Mouse (Mus musculus) forelimb bud, embryonic 11.5 days (tissue): Measurements from ENCODE around the gene Eef1g.

Experiments used
- DNase-seq: peaks from one replicate; pipeline ENCODE4 v3.0.0-alpha.2; 2012; ENCODE audit warnings: low read depth, low spot score

Gene Eef1g

DNA sequence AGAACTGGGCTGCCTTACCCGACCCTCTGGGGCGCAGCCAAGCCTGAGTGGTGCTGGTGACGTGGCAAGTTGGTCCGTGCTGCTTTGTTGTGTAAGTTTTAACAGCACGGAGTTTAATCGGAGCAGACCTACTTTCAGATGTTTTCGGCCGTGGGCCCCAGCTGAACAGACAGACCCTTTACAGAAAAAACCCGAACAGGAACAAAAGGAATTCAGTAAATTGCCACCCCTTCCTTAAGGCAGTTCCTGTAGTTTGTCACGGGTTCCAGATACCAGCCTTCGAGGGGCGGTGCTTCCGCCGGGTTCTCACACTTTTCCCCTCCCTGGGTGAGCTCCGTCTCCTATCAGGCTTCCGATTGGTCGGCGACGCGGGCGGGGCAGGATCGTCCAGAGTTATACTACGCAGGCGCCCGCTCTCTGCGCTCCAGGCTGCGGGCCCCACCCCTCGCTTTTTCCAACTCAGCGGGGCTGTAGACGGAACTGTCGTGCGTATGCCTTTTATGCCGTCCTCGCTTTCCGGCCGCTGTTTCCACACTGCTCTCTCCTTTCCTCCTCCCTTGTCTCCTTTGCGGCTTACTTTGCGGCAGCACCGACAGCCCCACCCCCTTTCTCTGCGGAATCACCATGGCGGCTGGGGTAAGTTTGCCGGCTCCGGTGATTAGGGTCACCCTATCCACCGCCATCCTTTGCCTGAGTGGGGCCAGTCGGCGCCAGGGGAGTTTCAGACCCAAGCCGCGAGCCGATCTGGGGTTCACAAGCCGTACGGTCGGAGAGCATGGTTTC is at the start of gene Eef1g:
TSS of gene Eef1g (plus strand) at position 452 of the 783 bp plus-strand sequence.
- peak; percentile 99 for DNase-seq

DNA sequence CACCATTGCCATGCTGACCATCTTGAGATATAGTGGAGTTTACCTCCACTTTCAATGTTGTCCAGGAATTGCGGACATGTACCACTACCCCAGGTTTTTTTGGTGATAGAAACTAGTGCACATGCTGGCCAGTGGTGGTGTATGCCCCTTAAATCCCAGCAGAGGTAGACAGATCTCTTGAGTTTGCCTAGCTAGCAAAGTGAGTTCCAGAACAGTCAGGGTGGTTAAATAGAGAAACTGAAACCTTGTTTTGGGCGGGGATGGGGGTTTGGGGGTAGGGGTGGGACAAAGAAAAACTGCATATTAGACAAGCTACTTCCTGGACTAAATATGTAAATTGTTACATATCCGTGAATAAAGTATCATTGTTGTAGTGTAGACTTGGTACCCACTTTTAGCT is 47.8 kb upstream of the Eef1g start:
- DNase-seq, result no peak

DNA sequence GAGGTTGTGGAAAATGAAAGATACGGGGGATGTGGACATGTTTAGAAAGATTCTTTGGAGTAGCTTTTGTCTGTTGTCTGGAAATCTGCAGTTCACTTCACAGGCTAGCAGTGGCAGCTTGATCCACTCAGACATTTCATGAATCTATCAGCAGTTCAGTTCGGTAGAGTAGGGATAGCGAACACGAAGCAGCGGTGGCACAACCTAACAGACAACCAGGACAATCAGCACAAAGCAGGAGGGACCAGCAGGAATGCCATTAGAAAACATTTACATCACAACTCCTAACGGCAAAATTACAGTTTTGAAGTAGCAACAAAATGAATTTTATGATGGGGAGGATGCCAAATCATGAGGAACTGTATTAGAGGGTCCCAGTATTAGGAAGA is 47.2 kb upstream of the Eef1g start:
- no peak for DNase-seq

GRCm38 (mm10) chr19:8920073-8920736 is 46.6 kb upstream of the Eef1g start, which contains the start of gene B3gat3:
Gene B3gat3 (plus strand): TSS chr19:8920374.
- peak; percentile 89 for DNase-seq

DNA sequence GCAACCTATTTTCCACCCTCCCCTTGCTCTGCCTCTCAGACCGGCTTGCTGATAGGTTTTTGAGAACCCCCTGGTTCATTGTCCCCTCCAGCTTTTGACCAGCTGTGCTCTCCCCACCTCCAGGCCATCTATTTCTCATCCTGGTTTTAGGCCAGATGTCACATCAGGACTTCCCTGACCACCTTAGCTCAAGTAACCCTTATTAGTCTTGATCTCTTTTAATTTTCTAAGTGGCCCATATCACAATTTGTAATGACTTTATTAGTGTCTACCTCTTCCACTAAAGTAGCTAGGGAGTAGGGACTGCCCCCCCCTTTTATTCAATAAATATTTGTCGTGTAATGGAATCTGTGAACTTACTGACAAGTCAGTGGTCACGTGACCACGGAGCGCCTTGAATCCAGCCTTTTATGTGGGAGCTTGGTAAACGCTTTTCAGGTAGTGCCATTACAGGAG is 46.0 kb upstream of the Eef1g start:
- DNase-seq, result no peak

DNA sequence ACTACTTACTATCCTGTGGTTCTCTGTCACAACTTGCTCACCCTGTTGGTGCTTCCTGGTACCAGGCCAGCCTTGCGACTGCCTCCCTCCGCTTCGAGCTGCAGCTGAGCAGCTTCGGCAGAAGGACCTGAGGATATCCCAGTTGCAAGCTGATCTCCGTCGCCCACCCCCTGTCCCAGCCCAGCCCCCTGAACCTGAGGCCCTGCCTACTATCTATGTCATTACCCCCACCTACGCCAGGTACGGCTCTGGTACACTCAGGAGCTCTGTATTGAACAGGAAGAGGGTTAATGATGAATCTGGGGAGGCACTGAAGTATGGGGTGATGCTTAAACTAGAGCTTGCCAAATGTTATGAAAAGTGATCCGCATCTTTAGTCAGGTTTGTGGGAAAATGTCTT is 45.1 kb upstream of the Eef1g start:
- DNase-seq, result no peak

DNA sequence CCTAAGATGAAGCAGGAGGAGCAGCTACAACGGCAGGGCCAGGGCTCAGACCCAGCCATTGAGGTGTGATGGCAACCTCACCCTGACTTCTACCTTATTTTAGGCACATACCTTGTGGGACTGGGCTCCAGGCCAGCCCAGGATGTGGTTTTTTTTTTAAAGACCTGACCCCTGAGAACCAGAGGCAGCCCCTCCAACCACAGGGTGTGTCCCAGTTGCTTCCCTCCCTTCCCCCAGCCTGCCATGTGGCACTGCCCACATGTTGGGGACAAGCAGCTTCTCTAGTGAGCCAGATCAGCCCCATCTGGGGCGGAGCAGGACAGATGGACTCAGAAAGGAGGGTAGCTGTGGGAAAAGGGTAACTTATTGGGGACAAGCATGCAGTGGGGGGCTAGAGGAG is 40.1 kb upstream of the Eef1g start:
- DNase-seq, result no peak

- DNase-seq, result no peak
These were observed 38.8 kb upstream of the Eef1g start for GRCm38 (mm10) chr19:8927891-8928525.

- no peak for DNase-seq
These were observed 38.1 kb upstream of the Eef1g start for GRCm38 (mm10) chr19:8928689-8929223.

DNA sequence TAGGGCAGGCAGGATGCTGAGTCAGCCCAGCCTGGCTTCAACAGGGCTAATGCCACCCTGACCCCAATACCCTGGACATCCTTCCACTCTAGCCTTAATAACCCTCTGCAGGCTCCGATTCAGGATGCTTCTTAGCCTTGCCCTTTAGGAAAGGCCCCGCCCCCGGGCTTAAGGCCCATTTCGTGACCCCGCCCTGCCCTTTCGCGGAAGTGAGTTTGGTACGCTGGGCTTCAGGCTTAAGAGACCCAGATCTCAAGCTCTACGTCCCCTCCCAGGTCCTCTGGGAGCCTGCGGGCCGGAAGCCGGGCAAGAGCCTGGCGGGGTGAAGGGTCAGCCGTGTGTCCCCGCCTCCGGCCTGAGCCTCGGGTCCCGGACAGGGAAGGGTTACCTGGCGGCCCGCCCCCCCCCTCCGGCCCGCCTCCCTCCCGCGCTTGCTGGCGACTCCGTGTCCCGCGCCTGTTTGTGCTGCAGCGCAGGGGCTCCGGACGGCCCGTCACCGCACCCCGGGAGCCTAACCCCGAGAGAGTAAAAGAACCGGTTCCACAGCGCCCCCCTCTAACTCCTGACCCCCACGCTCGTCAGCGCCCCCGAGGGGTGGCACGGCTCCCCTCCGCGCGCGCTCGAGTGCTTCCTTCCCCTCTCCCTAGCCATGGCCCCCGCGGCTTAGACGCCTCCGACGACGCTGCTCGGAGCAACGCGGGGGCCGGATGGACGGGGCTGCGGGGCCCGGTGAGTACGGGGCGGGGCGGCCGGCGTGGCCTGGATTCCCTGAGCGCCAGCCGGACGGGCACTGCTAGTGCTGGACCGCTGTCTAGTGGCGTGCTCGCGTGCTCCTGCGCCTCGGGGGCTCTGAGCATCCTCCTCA is 37.4 kb upstream of the Eef1g start, which contains the start of the genes Rom1 and Eml3:
TSS of gene Rom1 (minus strand) at position 133 of the 865 bp plus-strand sequence.
TSS of gene Eml3 (plus strand) at position 329 of the 865 bp plus-strand sequence.
- peak; percentile 67 for DNase-seq

- no peak for DNase-seq
These were observed 36.7 kb upstream of the Eef1g start for GRCm38 (mm10) chr19:8930117-8930516.

- no peak for DNase-seq
These were observed 36.1 kb upstream of the Eef1g start for GRCm38 (mm10) chr19:8930771-8931170.

DNA sequence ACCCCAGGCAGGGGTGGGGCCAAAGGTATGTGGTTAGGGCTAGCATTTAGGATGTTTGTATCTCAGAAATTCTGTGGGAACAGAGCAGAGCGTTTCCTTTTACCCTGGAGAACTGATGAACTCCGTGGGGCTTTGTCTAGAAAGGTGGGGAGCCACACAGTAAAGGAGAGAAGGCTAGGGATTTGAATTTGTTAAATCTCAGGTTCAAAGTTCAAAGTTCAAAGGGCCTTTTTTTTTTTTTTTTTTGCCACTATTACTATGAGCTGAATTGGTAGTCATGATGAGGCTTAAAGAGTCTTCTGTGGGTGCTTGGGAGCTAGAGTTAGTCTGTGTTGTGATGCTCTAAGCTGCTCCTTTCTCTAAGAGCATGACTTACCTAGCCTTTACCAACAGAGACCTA is 30.1 kb upstream of the Eef1g start:
- DNase-seq, result no peak

DNA sequence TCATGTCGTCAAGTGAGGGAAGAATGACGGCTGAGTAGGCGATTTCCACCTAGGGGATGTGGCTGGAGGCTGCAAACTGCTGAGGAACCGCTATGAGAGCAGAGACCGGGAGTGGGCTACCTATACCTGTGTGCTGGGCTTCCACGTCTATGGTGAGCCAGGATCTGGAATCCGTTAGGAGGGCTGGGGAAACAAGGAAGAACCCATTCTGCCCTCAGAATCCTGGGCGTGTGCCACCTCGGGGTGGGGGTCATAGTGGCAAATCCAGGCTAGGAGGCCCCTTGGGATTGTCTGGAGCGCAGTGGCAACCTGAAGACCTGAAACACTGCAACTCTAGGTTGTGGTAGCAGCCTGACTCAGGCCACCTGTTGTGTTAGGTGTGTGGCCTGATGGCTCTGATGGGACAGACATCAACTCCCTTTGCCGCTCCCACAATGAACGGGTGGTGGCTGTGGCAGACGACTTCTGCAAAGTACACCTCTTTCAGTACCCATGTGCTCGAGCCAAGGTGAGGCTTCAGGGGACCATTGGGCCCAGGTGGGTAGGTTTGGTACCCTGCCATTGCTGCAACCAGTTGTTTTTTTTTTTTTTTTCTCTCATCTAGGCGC is 26.2 kb upstream of the Eef1g start:
- no peak for DNase-seq

DNA sequence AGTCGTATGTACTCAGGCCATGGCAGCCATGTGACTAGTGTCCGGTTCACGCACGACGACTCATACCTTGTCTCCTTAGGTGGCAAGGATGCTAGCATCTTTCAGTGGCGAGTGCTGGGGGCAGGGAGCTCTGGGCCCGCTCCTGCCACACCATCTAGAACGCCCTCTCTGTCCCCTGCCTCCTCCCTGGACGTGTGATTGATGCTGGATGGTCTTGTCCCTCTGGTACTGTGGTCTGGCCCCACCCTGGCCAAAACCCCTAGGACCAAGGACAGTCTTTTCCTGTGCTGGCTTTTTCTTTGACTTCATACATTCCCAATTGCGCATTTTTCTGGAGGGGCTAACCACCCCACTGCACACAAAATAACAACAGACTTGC is 25.7 kb upstream of the Eef1g start:
- no peak for DNase-seq

- DNase-seq, result peak; percentile 98
These were observed 25.2 kb upstream of the Eef1g start, which contains the start of gene Mta2 for GRCm38 (mm10) chr19:8941515-8942217. Gene Mta2 (plus strand): TSS chr19:8941875.

DNA sequence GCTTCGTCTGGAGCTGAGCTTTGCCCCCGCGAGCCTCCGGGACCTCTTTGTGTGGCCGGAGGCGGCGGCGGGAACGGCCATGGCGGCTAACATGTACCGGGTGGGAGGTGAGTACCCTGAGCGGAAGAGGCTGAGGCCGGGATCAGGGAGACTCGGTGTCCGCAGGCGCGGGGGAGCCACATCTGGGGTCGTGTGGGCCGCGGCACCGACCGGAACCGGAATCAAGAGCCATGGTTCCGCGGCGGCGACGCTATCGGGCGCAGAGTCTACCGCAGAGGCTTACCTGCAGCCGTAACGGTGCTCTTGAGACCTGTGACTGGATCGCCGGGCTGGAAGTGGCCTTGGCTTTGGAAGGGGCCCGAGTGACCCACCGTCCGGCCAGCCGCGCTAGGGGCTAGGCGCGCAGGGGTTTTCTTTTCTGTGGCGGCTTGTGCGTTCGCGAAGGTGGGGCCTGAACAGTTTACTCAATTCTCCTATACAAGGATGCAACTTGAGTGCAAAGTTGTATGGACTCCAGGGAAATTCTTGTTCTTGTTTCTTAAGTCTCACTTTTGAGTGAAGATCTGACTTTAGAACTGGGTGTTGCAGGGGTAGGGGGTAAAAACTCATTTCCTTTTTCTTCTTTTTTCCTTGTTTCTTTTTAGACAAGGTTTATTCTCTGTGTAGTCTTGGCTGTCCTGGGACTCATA is 24.4 kb upstream of the Eef1g start:
- no peak for DNase-seq

GRCm38 (mm10) chr19:8943047-8943446 is 23.8 kb upstream of the Eef1g start:
- DNase-seq, result no peak

DNA sequence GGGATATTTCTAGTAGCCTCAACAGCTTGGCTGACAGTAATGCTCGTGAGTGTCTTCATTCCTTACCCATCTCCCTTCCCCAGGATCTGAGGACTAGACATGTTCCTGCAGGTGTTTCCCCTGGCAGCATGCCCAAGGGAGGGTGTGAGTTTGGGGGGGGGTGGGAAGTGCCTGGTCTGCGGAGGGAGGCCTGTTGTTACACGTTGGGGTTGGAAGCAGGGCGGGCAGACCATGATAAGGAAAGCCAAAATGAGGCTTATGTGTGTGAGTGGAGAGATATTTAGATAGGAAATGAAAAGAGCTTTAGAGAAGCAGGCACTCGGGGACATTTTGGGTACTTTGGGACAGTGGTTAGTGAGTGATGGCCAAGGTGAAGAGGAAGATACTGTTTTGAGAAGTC is 22.8 kb upstream of the Eef1g start:
- no peak for DNase-seq
